In genomic region chr15:99690924-99691323, GRCm38 (mm10) we compare ENCODE assay signal across 38 mouse cellular contexts. TPM values are rescaled to one million over a fixed set of nuclear protein-coding genes. Genes with fewer than 3 reads are reported as not detected.
A peak's percentile ranks its signal among the peaks of the same experiment; 100 is the strongest.
DNase-seq lines count a peak whose midpoint lies in the region; ATAC-seq and TF ChIP-seq lines count a peak whose summit lies in the region.
"Had no signal": no experiment of that assay in that cellular context is flagged by ENCODE, and none has a peak within 500 bp of the region (broad histone marks: within the 10 kb centered on the region; RNA-seq: fewer than 3 reads in every experiment).

No protein-coding gene starts in this region.

- no peaks in the 10 kb centered on the region for H3K4me1 ChIP-seq in intestine, embryonic 14.5 days (replicated peaks; ENCODE audit: control insufficient read depth, insufficient read depth, low read length)
- no peaks in the 10 kb centered on the region for H3K4me1 ChIP-seq in intestine, postnatal 0 days (replicated peaks; ENCODE audit: control insufficient read depth, insufficient read depth, low read length)
- peaks cover 30% of the 10 kb centered on the region for H3K4me1 ChIP-seq in midbrain, embryonic 12.5 days
- peaks cover 19% of the 10 kb centered on the region for H3K4me1 ChIP-seq in midbrain, embryonic 11.5 days (ENCODE audit: control insufficient read depth, insufficient read depth, low read length)
- H3K4me1 ChIP-seq in CH12.LX (ENCODE audit: control insufficient read depth in 1 of 2, insufficient read depth in 2 of 2), result peaks cover 3 to 7% of the 10 kb centered on the region in 2 experiments; a peak in 3 of 4 replicates
- H3K4me1 ChIP-seq: liver, embryonic 12.5 days had no signal

- TF ChIP-seq RAD21 in CH12.LX (IDR thresholded peaks at IDR 0.05; ENCODE audit: low read depth, low read length), result no peak

- no peak for TF ChIP-seq EP300 in CH12.LX (IDR thresholded peaks at IDR 0.05; ENCODE audit: low read length)

- WGBS in intestine, embryonic 14.5 days, result 23% methylated on average over 4 of the region's 4 CpGs
- 36% methylated on average over 4 of the region's 4 CpGs for WGBS in intestine, postnatal 0 days
- 13% methylated on average over 4 of the region's 4 CpGs for WGBS in midbrain, embryonic 12.5 days
- WGBS in midbrain, embryonic 11.5 days, result 14% methylated on average over 4 of the region's 4 CpGs

- DNase-seq in cerebellum, adult 8-10 months, result peak; percentile 12
- no peak for DNase-seq in intestine, embryonic 14.5 days (ENCODE audit: low spot score)
- no peak for DNase-seq in midbrain, embryonic 11.5 days (ENCODE audit: low spot score, missing footprints)
- DNase-seq in CH12.LX (ENCODE audit: extremely low read depth) (no peak), MN1 (ENCODE audit: low spot score) (no peak)
- DNase-seq: adrenal gland, postnatal 10 days; cerebellum, adult 11 months; cerebellum, adult 9-11 months; embryo, embryonic 11 days; kidney, adult 11 months; kidney, postnatal 36 days; liver, postnatal 0 days; retina, postnatal 1 day; right cerebral cortex, postnatal 14 days had no signal

- no peaks in the 10 kb centered on the region for H3K9me3 ChIP-seq in intestine, embryonic 14.5 days (ENCODE audit: control insufficient read depth, low read length)
- H3K9me3 ChIP-seq in intestine, postnatal 0 days (ENCODE audit: control insufficient read depth), result no peaks in the 10 kb centered on the region
- no peaks in the 10 kb centered on the region for H3K9me3 ChIP-seq in midbrain, embryonic 12.5 days
- H3K9me3 ChIP-seq in midbrain, embryonic 11.5 days (ENCODE audit: control insufficient read depth, low read length), result no peaks in the 10 kb centered on the region
- no peaks in the 10 kb centered on the region for H3K9me3 ChIP-seq in CH12.LX (replicated peaks; ENCODE audit: low read length)
- H3K9me3 ChIP-seq: G1E; limb, embryonic 12.5 days; liver, embryonic 12.5 days had no signal

- H3K4me3 ChIP-seq in intestine, embryonic 14.5 days (ENCODE audit: low read depth, low read length), result no peak overlapping the region
- H3K4me3 ChIP-seq in intestine, postnatal 0 days (ENCODE audit: low read depth, low read length), result no peak overlapping the region
- H3K4me3 ChIP-seq in midbrain, embryonic 12.5 days, result no peak overlapping the region
- no peak overlapping the region for H3K4me3 ChIP-seq in midbrain, embryonic 11.5 days (ENCODE audit: low read depth, low read length)
- no peak overlapping the region for H3K4me3 ChIP-seq in CH12.LX (replicated peaks in 1 of 3; ENCODE audit: low read depth in 2 of 3, low read length in 2 of 3, poor library complexity in 1 of 3)
- H3K4me3 ChIP-seq: erythroblast, embryonic 14.5 days; heart, adult 2 months; layer of hippocampus, adult 2 months; left cerebral cortex, adult 2 months; limb, embryonic 12.5 days; liver, embryonic 12.5 days had no signal

- H3K9ac ChIP-seq in intestine, embryonic 14.5 days (ENCODE audit: low read length), result no peak overlapping the region
- no peak overlapping the region for H3K9ac ChIP-seq in intestine, postnatal 0 days (ENCODE audit: low read depth, low read length)
- 0 out of 2 replicates have a peak overlapping the region, but pooled peaks have one; percentile 16 for H3K9ac ChIP-seq in midbrain, embryonic 12.5 days (replicated peaks)
- H3K9ac ChIP-seq in midbrain, embryonic 11.5 days (ENCODE audit: low read length), result no peak overlapping the region
- no peak overlapping the region for H3K9ac ChIP-seq in CH12.LX (ENCODE audit: insufficient read depth, low read depth)
- H3K9ac ChIP-seq: limb, embryonic 12.5 days; liver, embryonic 12.5 days; liver, postnatal 0 days had no signal

- in situ Hi-C loops in CH12.LX (cut with MboI; ENCODE audit: low pct_ligation_motif_present, low pct_unique_long_range_greater_than_20kb, low sequenced_read_pairs), result no loop called here

- dilution Hi-C loops in CH12.LX (cut with MboI; ENCODE audit: extremely low pct_ligation_motif_present, extremely low pct_unique_long_range_greater_than_20kb, low sequenced_read_pairs), result no loop called here

- ATAC-seq in cerebellum, adult (ENCODE audit: insufficient number of reproducible peaks, low FRiP score, low TSS enrichment), result no peak
- 0 out of 2 replicates have a peak, but pooled peaks have one; percentile 21 for ATAC-seq in intestine, embryonic 14.5 days (replicated peaks; ENCODE audit: low FRiP score, low TSS enrichment, low read depth)
- no peak for ATAC-seq in intestine, postnatal 0 days
- ATAC-seq in midbrain, embryonic 12.5 days (ENCODE audit: low FRiP score, low read depth), result no peak
- no peak for ATAC-seq in midbrain, embryonic 11.5 days (ENCODE audit: low FRiP score)
- ATAC-seq: forebrain, embryonic 16.5 days; liver, embryonic 12.5 days; liver, postnatal 0 days; Patski had no signal

- H3K79me2 ChIP-seq in CH12.LX (replicated peaks; ENCODE audit: control insufficient read depth, extremely low read depth, insufficient read depth, poor library complexity, severe bottlenecking), result no peaks in the 10 kb centered on the region

- H3K27ac ChIP-seq in intestine, embryonic 14.5 days (ENCODE audit: low read depth), result no peak overlapping the region
- H3K27ac ChIP-seq in intestine, postnatal 0 days (ENCODE audit: low read depth, low read length), result no peak overlapping the region
- no peak overlapping the region for H3K27ac ChIP-seq in midbrain, embryonic 12.5 days (replicated peaks)
- H3K27ac ChIP-seq in midbrain, embryonic 11.5 days (ENCODE audit: low read depth, low read length), result no peak overlapping the region
- no peak overlapping the region for H3K27ac ChIP-seq in CH12.LX (ENCODE audit: insufficient read depth, low read depth)
- H3K27ac ChIP-seq: heart, adult 2 months; layer of hippocampus, adult 2 months; left cerebral cortex, adult 2 months; limb, embryonic 12.5 days; liver, embryonic 12.5 days; macrophage had no signal

- no peak overlapping the region for H3K4me2 ChIP-seq in intestine, embryonic 14.5 days (ENCODE audit: low read length)
- H3K4me2 ChIP-seq in intestine, postnatal 0 days (replicated peaks; ENCODE audit: low read depth), result no peak overlapping the region
- H3K4me2 ChIP-seq in midbrain, embryonic 12.5 days (replicated peaks), result no peak overlapping the region
- H3K4me2 ChIP-seq in midbrain, embryonic 11.5 days, result no peak overlapping the region
- peak overlapping the region; percentile 30; the same call in 1 of the 2 replicates for H3K4me2 ChIP-seq in CH12.LX (ENCODE audit: insufficient read depth, low read depth, poor library complexity, severe bottlenecking)
- H3K4me2 ChIP-seq: limb, embryonic 12.5 days; liver, embryonic 12.5 days had no signal

- TF ChIP-seq POLR2A in CH12.LX (IDR thresholded peaks at IDR 0.05; ENCODE audit: low read depth, low read length), result no peak

- no peaks in the 10 kb centered on the region for H3K36me3 ChIP-seq in intestine, embryonic 14.5 days (ENCODE audit: control insufficient read depth, insufficient read depth, low read length)
- no peaks in the 10 kb centered on the region for H3K36me3 ChIP-seq in intestine, postnatal 0 days (ENCODE audit: control insufficient read depth, insufficient read depth)
- H3K36me3 ChIP-seq in midbrain, embryonic 12.5 days, result 0 out of 2 replicates have a peak, but pooled peaks cover 10% of the 10 kb centered on the region
- no peaks in the 10 kb centered on the region for H3K36me3 ChIP-seq in midbrain, embryonic 11.5 days (ENCODE audit: control insufficient read depth, insufficient read depth, low read length)
- H3K36me3 ChIP-seq in CH12.LX (replicated peaks in 1 of 2; ENCODE audit: control insufficient read depth in 1 of 2, insufficient read depth in 1 of 2, low read length in 1 of 2), result no peaks in the 10 kb centered on the region
- H3K36me3 ChIP-seq: G1E; limb, embryonic 12.5 days; liver, embryonic 12.5 days had no signal

- no peak for TF ChIP-seq CTCF in intestine, postnatal 0 days (IDR thresholded peaks at IDR 0.05; ENCODE audit: low read depth)
- TF ChIP-seq CTCF in CH12.LX (conservative IDR thresholded peaks at IDR 0.05 in 1 of 2, IDR thresholded peaks at IDR 0.05 in 1 of 2; ENCODE audit: low read depth in 2 of 2, low read length in 2 of 2), result no peak

- no peaks in the 10 kb centered on the region; the same call in 1 of the 2 replicates for H3K27me3 ChIP-seq in intestine, embryonic 14.5 days (replicated peaks; ENCODE audit: control insufficient read depth, insufficient read depth, low read length)
- 0 out of 2 replicates have a peak, but pooled peaks cover 2% of the 10 kb centered on the region for H3K27me3 ChIP-seq in intestine, postnatal 0 days (replicated peaks; ENCODE audit: control insufficient read depth, insufficient read depth, low read length)
- peaks cover 5% of the 10 kb centered on the region; the same call in 1 of the 2 replicates for H3K27me3 ChIP-seq in midbrain, embryonic 12.5 days
- no peaks in the 10 kb centered on the region for H3K27me3 ChIP-seq in midbrain, embryonic 11.5 days (ENCODE audit: control insufficient read depth, insufficient read depth, low read length)
- peaks cover 85% of the 10 kb centered on the region for H3K27me3 ChIP-seq in CH12.LX (replicated peaks)
- H3K27me3 ChIP-seq: Patski had no signal

RNA-seq across cellular contexts. Expression of gene Smarcd1, which starts 11.0 kb away (rescaled TPM):
- polyA plus RNA-seq in intestine, embryonic 14.5 days (2014; fragmentation: Nextera tagmentation; extraction: Ambion mirVana), result 39.0 and 42.3 TPM in 2 replicates
- polyA plus RNA-seq in intestine, postnatal 0 days (2015; fragmentation: Nextera tagmentation; extraction: Ambion mirVana), result 13.2 and 13.3 TPM in 2 replicates
- polyA plus RNA-seq in midbrain, embryonic 12.5 days (2016; fragmentation: Nextera tagmentation; extraction: Ambion mirVana), result 141 and 157 TPM in 2 replicates
- polyA plus RNA-seq in midbrain, embryonic 11.5 days (2014; fragmentation: Nextera tagmentation; extraction: Ambion mirVana), result 111 and 113 TPM in 2 replicates
- total RNA-seq in CH12.LX (2012; rRNA removed), result 17.9 and 19.9 TPM in 2 replicates
- total RNA-seq in CH12.LX (2014; rRNA removed), result 10.5 and 12.5 TPM in 2 replicates
- polyA plus RNA-seq in CH12.LX (2012; ENCODE audit: insufficient read length, low read depth), result 56.5 and 69.9 TPM in 2 replicates

RNA-seq across cellular contexts. Expression of gene Gm17349, which starts 14.4 kb away (rescaled TPM):
- polyA plus RNA-seq in intestine, embryonic 14.5 days (2014; fragmentation: Nextera tagmentation; extraction: Ambion mirVana), result not detected in 2 replicates
- 1.2 and 3.0 TPM in 2 replicates for polyA plus RNA-seq in intestine, postnatal 0 days (2015; fragmentation: Nextera tagmentation; extraction: Ambion mirVana)
- not detected in 2 replicates for polyA plus RNA-seq in midbrain, embryonic 12.5 days (2016; fragmentation: Nextera tagmentation; extraction: Ambion mirVana)
- not detected in 2 replicates for polyA plus RNA-seq in midbrain, embryonic 11.5 days (2014; fragmentation: Nextera tagmentation; extraction: Ambion mirVana)
- total RNA-seq in CH12.LX (2012; rRNA removed), result 2.1 and 2.9 TPM in 2 replicates
- not detected in 2 replicates for total RNA-seq in CH12.LX (2014; rRNA removed)
- not detected in 2 replicates for polyA plus RNA-seq in CH12.LX (2012; ENCODE audit: insufficient read length, low read depth)
- total RNA-seq: megakaryocyte-erythroid progenitor cell, adult 5-6 weeks had no signal
- polyA plus RNA-seq: C2C12; embryonic facial prominence, embryonic 14.5 days; forebrain, embryonic 11.5 days; forebrain, embryonic 16.5 days; heart, adult 2 months; heart, embryonic 14.5 days; kidney, embryonic 16.5 days; limb, embryonic 12.5 days; liver, embryonic 12.5 days; lung, embryonic 16.5 days; macrophage; neural tube, embryonic 14.5 days; Patski; stomach, embryonic 14.5 days; testis, adult 2 months had no signal

RNA-seq across cellular contexts. Expression of gene Asic1, which starts 20.8 kb away (rescaled TPM):
- 1.3 and 1.7 TPM in 2 replicates for polyA plus RNA-seq in intestine, embryonic 14.5 days (2014; fragmentation: Nextera tagmentation; extraction: Ambion mirVana)
- 1.4 and 2.1 TPM in 2 replicates for polyA plus RNA-seq in intestine, postnatal 0 days (2015; fragmentation: Nextera tagmentation; extraction: Ambion mirVana)
- polyA plus RNA-seq in midbrain, embryonic 12.5 days (2016; fragmentation: Nextera tagmentation; extraction: Ambion mirVana), result 36.0 and 43.7 TPM in 2 replicates
- polyA plus RNA-seq in midbrain, embryonic 11.5 days (2014; fragmentation: Nextera tagmentation; extraction: Ambion mirVana), result 10.5 and 11.4 TPM in 2 replicates
- total RNA-seq in CH12.LX (2012; rRNA removed) (0.46 and 0.47 TPM in 2 replicates), CH12.LX (2014; rRNA removed) (not detected in 2 replicates)
- polyA plus RNA-seq in CH12.LX (2012; ENCODE audit: insufficient read length, low read depth), result 0.80 and 0.94 TPM in 2 replicates
- total RNA-seq: gastrocnemius, adult 8-10 months had no signal
- polyA plus RNA-seq: erythroblast, embryonic 14.5 days; G1E had no signal

RNA-seq across cellular contexts. Expression of gene Gpd1, which starts 26.4 kb away (rescaled TPM):
- 0.17 and 0.35 TPM in 2 replicates for polyA plus RNA-seq in intestine, embryonic 14.5 days (2014; fragmentation: Nextera tagmentation; extraction: Ambion mirVana)
- polyA plus RNA-seq in intestine, postnatal 0 days (2015; fragmentation: Nextera tagmentation; extraction: Ambion mirVana), result 124 and 136 TPM in 2 replicates
- 0.75 and 0.96 TPM in 2 replicates for polyA plus RNA-seq in midbrain, embryonic 12.5 days (2016; fragmentation: Nextera tagmentation; extraction: Ambion mirVana)
- polyA plus RNA-seq in midbrain, embryonic 11.5 days (2014; fragmentation: Nextera tagmentation; extraction: Ambion mirVana), result 0.14 and 0.18 TPM in 2 replicates
- total RNA-seq in CH12.LX (2012; rRNA removed) (0.17 and 0.25 TPM in 2 replicates), CH12.LX (2014; rRNA removed) (0.12 and 0.24 TPM in 2 replicates)
- polyA plus RNA-seq in CH12.LX (2012; ENCODE audit: insufficient read length, low read depth), result 0.26 and 0.56 TPM in 2 replicates
- total RNA-seq: G1E had no signal
- polyA plus RNA-seq: G1E had no signal

RNA-seq across cellular contexts. Expression of gene Cox14, which starts 34.5 kb away (rescaled TPM):
- 190 and 206 TPM in 2 replicates for polyA plus RNA-seq in intestine, embryonic 14.5 days (2014; fragmentation: Nextera tagmentation; extraction: Ambion mirVana)
- polyA plus RNA-seq in intestine, postnatal 0 days (2015; fragmentation: Nextera tagmentation; extraction: Ambion mirVana), result 298 and 301 TPM in 2 replicates
- polyA plus RNA-seq in midbrain, embryonic 12.5 days (2016; fragmentation: Nextera tagmentation; extraction: Ambion mirVana), result 156 and 164 TPM in 2 replicates
- polyA plus RNA-seq in midbrain, embryonic 11.5 days (2014; fragmentation: Nextera tagmentation; extraction: Ambion mirVana), result 135 and 140 TPM in 2 replicates
- total RNA-seq in CH12.LX (2012; rRNA removed), result 112 and 140 TPM in 2 replicates
- total RNA-seq in CH12.LX (2014; rRNA removed), result 98.8 and 106 TPM in 2 replicates
- 119 and 140 TPM in 2 replicates for polyA plus RNA-seq in CH12.LX (2012; ENCODE audit: insufficient read length, low read depth)
